In the genomic region with DNA sequence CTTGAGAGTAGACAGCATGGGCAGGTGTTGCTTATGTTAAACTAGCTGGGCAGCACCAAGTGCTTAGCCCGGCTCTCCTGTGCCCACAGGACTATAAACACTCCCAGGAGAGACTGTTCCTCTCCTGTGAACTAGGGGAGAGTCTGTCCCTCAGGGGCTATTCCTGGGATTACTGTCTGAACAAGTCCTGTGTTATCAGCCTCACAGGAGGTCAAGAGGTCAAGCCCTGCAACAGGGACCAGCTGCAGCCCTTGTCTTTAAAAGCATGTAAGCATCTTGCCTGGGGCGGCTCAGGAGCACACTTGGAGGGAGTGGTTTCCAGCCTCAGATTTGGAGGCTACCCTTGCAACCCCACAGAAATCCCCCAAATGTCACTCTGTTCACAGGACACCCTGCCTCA, we compare ENCODE assay signal across 20 mouse cellular contexts. TPM values are rescaled to one million over a fixed set of nuclear protein-coding genes. Genes with fewer than 3 reads are reported as not detected.
DNase-seq lines count a peak whose midpoint lies in the region; ATAC-seq and TF ChIP-seq lines count a peak whose summit lies in the region.
"Had no signal": no experiment of that assay in that cellular context is flagged by ENCODE, and none has a peak within 500 bp of the region (broad histone marks: within the 10 kb centered on the region; RNA-seq: fewer than 3 reads in every experiment).

No protein-coding gene starts in this region.

- H3K27ac ChIP-seq in hindbrain, embryonic 10.5 days, result peak overlapping the region; percentile 80
- H3K27ac ChIP-seq in hindbrain, embryonic 14.5 days, result no peak overlapping the region
- peak overlapping the region; percentile 91 for H3K27ac ChIP-seq in ES-Bruce4 (ENCODE audit: insufficient read depth, low read length)
- H3K27ac ChIP-seq in embryonic facial prominence, embryonic 10.5 days (replicated peaks), result no peak overlapping the region; the same call in 1 of the 2 replicates
- H3K27ac ChIP-seq in kidney, embryonic 14.5 days (ENCODE audit: low read depth, low read length), result no peak overlapping the region
- H3K27ac ChIP-seq: hindbrain, embryonic 15.5 days; liver, embryonic 14.5 days; lung, embryonic 15.5 days; midbrain, embryonic 15.5 days; stomach, postnatal 0 days had no signal

- H3K4me2 ChIP-seq in hindbrain, embryonic 14.5 days (replicated peaks), result no peak overlapping the region
- H3K4me2 ChIP-seq in kidney, embryonic 14.5 days (replicated peaks; ENCODE audit: low read depth, low read length), result no peak overlapping the region
- H3K4me2 ChIP-seq: hindbrain, embryonic 15.5 days; lung, embryonic 15.5 days; midbrain, embryonic 15.5 days had no signal

- 6% methylated on average over 2 of the region's 2 CpGs for WGBS in hindbrain, embryonic 10.5 days
- 24% methylated on average over 2 of the region's 2 CpGs for WGBS in hindbrain, embryonic 14.5 days
- 6% methylated on average over 2 of the region's 2 CpGs for WGBS in embryonic facial prominence, embryonic 10.5 days
- 43% methylated on average over 2 of the region's 2 CpGs for WGBS in kidney, embryonic 14.5 days

- TF ChIP-seq EP300 in ES-Bruce4 (IDR thresholded peaks at IDR 0.05; ENCODE audit: insufficient read depth, low read depth, low read length), result peak; percentile 98

- TF ChIP-seq CTCF in ES-Bruce4 (IDR thresholded peaks at IDR 0.05; ENCODE audit: low read depth, low read length), result no peak

- ATAC-seq in hindbrain, embryonic 14.5 days (ENCODE audit: low FRiP score), result no peak
- no peak for ATAC-seq in kidney, embryonic 14.5 days (ENCODE audit: low FRiP score, low TSS enrichment)
- no peak for ATAC-seq in megakaryocyte progenitor cell, adult 5-6 weeks (replicated peaks; ENCODE audit: poor library complexity)
- ATAC-seq: intestine, postnatal 0 days; midbrain, embryonic 15.5 days had no signal

- H3K4me3 ChIP-seq in hindbrain, embryonic 10.5 days, result no peak overlapping the region
- H3K4me3 ChIP-seq in hindbrain, embryonic 14.5 days (replicated peaks; ENCODE audit: low read length), result no peak overlapping the region
- H3K4me3 ChIP-seq in ES-Bruce4 (ENCODE audit: low read depth, low read length), result no peak overlapping the region
- no peak overlapping the region for H3K4me3 ChIP-seq in embryonic facial prominence, embryonic 10.5 days
- H3K4me3 ChIP-seq in kidney, embryonic 14.5 days (ENCODE audit: low read length), result no peak overlapping the region
- H3K4me3 ChIP-seq: heart, embryonic 10.5 days; hindbrain, embryonic 15.5 days; lung, embryonic 15.5 days; midbrain, embryonic 15.5 days; myocyte had no signal

- peak; percentile 69 for DNase-seq in hindbrain, embryonic 10.5 days (ENCODE audit: low spot score)
- DNase-seq in hindbrain, embryonic 14.5 days (ENCODE audit: low spot score), result no peak
- peak; percentile 95 for DNase-seq in R1 (ENCODE audit: low read depth, low spot score)
- DNase-seq in embryonic facial prominence, embryonic 10.5 days (ENCODE audit: low spot score), result peak; percentile 64
- DNase-seq: cerebellum, adult 2 months; cerebellum, postnatal 36 days; gastrocnemius, postnatal 36 days; heart, postnatal 10 days; right cerebral cortex, postnatal 4 days had no signal

- H3K27me3 ChIP-seq in hindbrain, embryonic 10.5 days (ENCODE audit: insufficient read depth, poor library complexity, severe bottlenecking), result peaks cover 20% of the 10 kb centered on the region; the same call in 1 of the 2 replicates
- no peaks in the 10 kb centered on the region for H3K27me3 ChIP-seq in hindbrain, embryonic 14.5 days (ENCODE audit: control insufficient read depth, insufficient read depth, low read length)
- H3K27me3 ChIP-seq in ES-Bruce4 (ENCODE audit: control insufficient read depth, insufficient read depth, low read length, poor library complexity, severe bottlenecking), result no peaks in the 10 kb centered on the region
- H3K27me3 ChIP-seq in embryonic facial prominence, embryonic 10.5 days (replicated peaks; ENCODE audit: low read depth, poor library complexity, severe bottlenecking), result peaks cover 59% of the 10 kb centered on the region
- no peaks in the 10 kb centered on the region for H3K27me3 ChIP-seq in kidney, embryonic 14.5 days (ENCODE audit: control insufficient read depth, insufficient read depth, low read length)
- H3K27me3 ChIP-seq: hindbrain, embryonic 15.5 days; lung, embryonic 15.5 days had no signal

- H3K9ac ChIP-seq in hindbrain, embryonic 14.5 days, result no peak overlapping the region
- H3K9ac ChIP-seq in ES-Bruce4 (ENCODE audit: low read depth, poor library complexity, severe bottlenecking), result peak overlapping the region; percentile 34
- no peak overlapping the region for H3K9ac ChIP-seq in kidney, embryonic 14.5 days (ENCODE audit: low read depth, low read length)
- H3K9ac ChIP-seq: hindbrain, embryonic 15.5 days; liver, embryonic 14.5 days; lung, embryonic 15.5 days; midbrain, embryonic 15.5 days had no signal

- H3K9me3 ChIP-seq in hindbrain, embryonic 10.5 days, result no peaks in the 10 kb centered on the region
- H3K9me3 ChIP-seq in hindbrain, embryonic 14.5 days (ENCODE audit: control insufficient read depth, low read length), result no peaks in the 10 kb centered on the region
- H3K9me3 ChIP-seq in ES-Bruce4 (replicated peaks; ENCODE audit: control insufficient read depth, insufficient read depth, low read length, poor library complexity, severe bottlenecking), result no peaks in the 10 kb centered on the region
- H3K9me3 ChIP-seq in embryonic facial prominence, embryonic 10.5 days, result no peaks in the 10 kb centered on the region
- no peaks in the 10 kb centered on the region for H3K9me3 ChIP-seq in kidney, embryonic 14.5 days (ENCODE audit: control insufficient read depth, low read length)
- H3K9me3 ChIP-seq: heart, embryonic 10.5 days; hindbrain, embryonic 15.5 days; lung, embryonic 15.5 days; midbrain, embryonic 15.5 days had no signal

- peaks cover 66% of the 10 kb centered on the region for H3K4me1 ChIP-seq in hindbrain, embryonic 10.5 days (replicated peaks)
- H3K4me1 ChIP-seq in hindbrain, embryonic 14.5 days (replicated peaks; ENCODE audit: control insufficient read depth, insufficient read depth, low read length), result peaks cover 20% of the 10 kb centered on the region; the same call in 1 of the 2 replicates
- H3K4me1 ChIP-seq in ES-Bruce4 (ENCODE audit: control insufficient read depth, insufficient read depth, low read length), result peaks cover 13% of the 10 kb centered on the region
- H3K4me1 ChIP-seq in embryonic facial prominence, embryonic 10.5 days, result peaks cover 62% of the 10 kb centered on the region
- no peaks in the 10 kb centered on the region for H3K4me1 ChIP-seq in kidney, embryonic 14.5 days (ENCODE audit: control insufficient read depth, insufficient read depth, low read length)

- H3K36me3 ChIP-seq in hindbrain, embryonic 10.5 days, result no peaks in the 10 kb centered on the region
- no peaks in the 10 kb centered on the region for H3K36me3 ChIP-seq in hindbrain, embryonic 14.5 days (replicated peaks; ENCODE audit: control insufficient read depth, insufficient read depth)
- H3K36me3 ChIP-seq in ES-Bruce4 (ENCODE audit: control insufficient read depth, insufficient read depth, low read length, poor library complexity, severe bottlenecking), result no peaks in the 10 kb centered on the region
- H3K36me3 ChIP-seq in embryonic facial prominence, embryonic 10.5 days (replicated peaks), result no peaks in the 10 kb centered on the region
- no peaks in the 10 kb centered on the region for H3K36me3 ChIP-seq in kidney, embryonic 14.5 days (ENCODE audit: control insufficient read depth, insufficient read depth, low read length)
- H3K36me3 ChIP-seq: heart, embryonic 10.5 days; hindbrain, embryonic 15.5 days; lung, embryonic 15.5 days; midbrain, embryonic 15.5 days had no signal

- TF ChIP-seq POLR2A in ES-Bruce4 (IDR thresholded peaks at IDR 0.05; ENCODE audit: insufficient read depth, low read length), result no peak

RNA-seq across cellular contexts. Expression of a gene that starts 7.3 kb away (rescaled TPM):
- 7.2 and 8.2 TPM in 2 replicates for polyA plus RNA-seq in hindbrain, embryonic 10.5 days (2016; fragmentation: Nextera tagmentation; extraction: Ambion mirVana)
- polyA plus RNA-seq in hindbrain, embryonic 14.5 days (2014; fragmentation: Nextera tagmentation; extraction: Ambion mirVana), result 10.6 and 11.2 TPM in 2 replicates
- polyA plus RNA-seq in ES-Bruce4 (2011; ENCODE audit: insufficient read depth, insufficient read length, low read depth, missing spikeins), result 20.3 and 21.4 TPM in 2 replicates
- 7.4 and 7.5 TPM in 2 replicates for polyA plus RNA-seq in embryonic facial prominence, embryonic 10.5 days (2016; fragmentation: Nextera tagmentation; extraction: Ambion mirVana)
- 3.5 and 8.1 TPM in 2 replicates for polyA plus RNA-seq in kidney, embryonic 14.5 days (2014; fragmentation: Nextera tagmentation; extraction: Ambion mirVana)
- total RNA-seq in megakaryocyte progenitor cell, adult 5-6 weeks (2015), result 22.7 and 24.6 TPM in 2 replicates
- 8.4 and 11.4 TPM in 2 replicates for total RNA-seq in megakaryocyte progenitor cell, adult 5-6 weeks (2017)

RNA-seq across cellular contexts. Expression of a gene that starts 30.0 kb away (rescaled TPM):
- polyA plus RNA-seq in hindbrain, embryonic 10.5 days (2016; fragmentation: Nextera tagmentation; extraction: Ambion mirVana), result 19.0 and 22.7 TPM in 2 replicates
- 30.5 and 31.6 TPM in 2 replicates for polyA plus RNA-seq in hindbrain, embryonic 14.5 days (2014; fragmentation: Nextera tagmentation; extraction: Ambion mirVana)
- polyA plus RNA-seq in ES-Bruce4 (2011; ENCODE audit: insufficient read depth, insufficient read length, low read depth, missing spikeins), result 23.4 and 31.3 TPM in 2 replicates
- polyA plus RNA-seq in embryonic facial prominence, embryonic 10.5 days (2016; fragmentation: Nextera tagmentation; extraction: Ambion mirVana), result 20.8 and 23.9 TPM in 2 replicates
- polyA plus RNA-seq in kidney, embryonic 14.5 days (2014; fragmentation: Nextera tagmentation; extraction: Ambion mirVana), result 11.8 and 25.5 TPM in 2 replicates
- 8.0 and 8.8 TPM in 2 replicates for total RNA-seq in megakaryocyte progenitor cell, adult 5-6 weeks (2015)
- 8.0 and 10.5 TPM in 2 replicates for total RNA-seq in megakaryocyte progenitor cell, adult 5-6 weeks (2017)

Comparison
In these comparisons a context has a peak if more than half of its experiments do, and no peak if none do; other contexts are left out.
1. H3K27ac ChIP-seq: peak in hindbrain, embryonic 10.5 days (single experiment) and ES-Bruce4 (single experiment); none in hindbrain, embryonic 14.5 days (single experiment), embryonic facial prominence, embryonic 10.5 days (single experiment) and kidney, embryonic 14.5 days (single experiment).